Mouse (Mus musculus) brain, embryonic 14.5 days (tissue): Measurements from ENCODE around the gene Tubd1. TPM values are rescaled to one million over a fixed set of nuclear protein-coding genes. Genes with fewer than 3 reads are reported as not detected.
A peak's percentile ranks its signal among the peaks of the same experiment; 100 is the strongest.

Experiments
- DNase-seq: peaks from one replicate; pipeline ENCODE4 v3.0.0-alpha.2; 2011; ENCODE audit warnings: low read depth
- CTCF ChIP-seq: fragments of 200-500 bp; IDR thresholded peaks from 2 replicates; pipeline ENCODE4 v1.5.1; 2012; ENCODE audit warnings: inconsistent platforms, mild to moderate bottlenecking, moderate library complexity, borderline replicate concordance; ENCODE audit not compliant: insufficient read depth, insufficient read length; ENCODE audit errors: extremely low read depth
- POLR2A ChIP-seq: fragments of 200-500 bp; IDR thresholded peaks from 2 replicates; pipeline ENCODE4 v1.6.1; 2012; ENCODE audit warnings: mild to moderate bottlenecking, inconsistent platforms, borderline replicate concordance; ENCODE audit not compliant: poor library complexity, insufficient read depth, insufficient read length, severe bottlenecking; ENCODE audit errors: extremely low read depth
- polyA plus RNA-seq: library from polyadenylated mRNA; depleted of rRNA; stranded (reverse); fragments of >200 nt; gene quantifications from 2 replicates; pipeline ENCODE4 v1.2.3, GENCODE M21; 2012

The Tubd1 gene
- polyA plus RNA-seq, 1 experiment, result 4.4 TPM

DNA sequence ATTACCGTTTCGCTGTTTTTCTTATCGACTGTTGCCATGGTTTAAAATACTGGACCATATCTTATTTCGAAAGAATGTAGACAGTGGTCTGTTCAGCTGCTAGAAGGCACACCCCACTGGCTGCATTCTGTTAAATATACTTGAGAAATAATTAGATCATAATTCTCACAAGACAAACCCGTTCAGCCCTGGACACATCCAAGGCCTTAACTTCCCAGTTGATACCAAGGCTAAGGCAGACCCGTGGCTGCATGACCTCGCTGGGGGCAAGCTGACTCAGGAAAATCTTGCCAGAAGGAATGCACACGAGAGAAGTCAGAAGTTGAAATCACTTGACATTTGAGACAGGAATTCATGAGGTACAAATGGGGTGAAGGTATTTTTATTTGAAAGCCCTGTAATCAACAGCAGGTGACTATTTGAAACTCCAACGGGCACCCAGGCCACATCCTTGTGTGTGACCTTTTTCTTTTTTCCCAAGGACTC lies 25.5 kb downstream of the Tubd1 start:
- no peak for DNase-seq
- TF ChIP-seq CTCF (no peak), POLR2A (no peak)

DNA sequence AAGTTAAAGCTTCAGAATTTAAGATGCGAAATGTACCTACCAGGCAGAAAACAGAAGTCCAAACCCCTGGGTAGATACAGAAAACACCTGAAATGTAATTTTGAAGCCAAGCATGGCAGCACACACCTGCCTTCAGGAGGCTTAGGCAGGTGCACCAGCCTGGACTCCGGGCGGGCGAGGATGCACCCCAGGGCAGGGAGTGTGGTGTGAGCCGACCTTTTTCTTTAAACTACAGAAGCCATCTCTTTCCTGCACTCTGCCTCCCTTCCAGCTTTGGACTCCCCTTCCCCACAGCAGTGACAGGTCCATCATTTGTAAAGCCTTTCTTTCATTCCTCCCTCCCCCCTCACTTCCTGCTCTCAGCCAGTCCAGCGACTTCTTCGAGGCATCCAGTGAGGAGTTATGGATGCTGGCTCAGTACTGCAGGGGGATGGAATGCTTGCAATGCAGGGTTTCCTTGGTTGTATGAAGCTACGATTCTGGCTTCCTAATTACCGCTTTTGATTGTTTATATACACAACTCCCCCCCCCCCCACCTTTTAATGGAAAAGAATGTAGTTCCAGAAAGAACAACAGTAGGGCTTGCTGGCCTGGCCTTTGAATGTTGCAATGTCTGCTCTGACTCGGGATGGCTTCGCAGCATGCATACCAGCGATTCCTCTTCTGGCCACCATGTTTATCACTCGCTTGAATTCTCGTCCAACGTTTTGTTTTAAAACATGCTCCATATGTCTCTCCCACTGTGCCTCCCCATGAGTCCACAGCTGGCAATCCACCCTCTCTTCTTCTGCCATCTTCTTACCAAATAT lies 26.5 kb downstream of the Tubd1 start:
- DNase-seq, result peak; percentile 29

DNA sequence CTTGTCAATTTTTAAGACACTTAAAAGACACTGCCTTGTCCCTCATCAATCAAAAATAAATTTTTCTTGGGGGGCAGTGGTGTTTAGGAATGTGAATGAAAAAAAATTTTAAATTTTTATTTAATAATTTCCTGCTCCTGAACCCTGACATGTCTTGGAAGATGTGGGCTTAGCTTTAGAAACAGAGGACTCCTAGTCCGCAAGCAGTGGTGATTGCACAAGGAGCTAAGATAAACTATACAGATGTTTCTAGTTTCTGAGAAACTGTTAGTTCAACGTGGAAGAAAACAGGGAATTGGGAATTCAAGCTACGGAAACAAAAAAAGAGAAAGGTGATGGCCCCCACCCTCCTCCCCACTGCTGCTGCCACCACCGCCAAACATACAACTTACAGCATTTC lies 27.1 kb downstream of the Tubd1 start:
- no peak for DNase-seq
- TF ChIP-seq POLR2A (no peak), CTCF (no peak)

More for the DNA sequence above, 26.5 kb downstream of the Tubd1 start:
- TF ChIP-seq CTCF, result no peak

DNA sequence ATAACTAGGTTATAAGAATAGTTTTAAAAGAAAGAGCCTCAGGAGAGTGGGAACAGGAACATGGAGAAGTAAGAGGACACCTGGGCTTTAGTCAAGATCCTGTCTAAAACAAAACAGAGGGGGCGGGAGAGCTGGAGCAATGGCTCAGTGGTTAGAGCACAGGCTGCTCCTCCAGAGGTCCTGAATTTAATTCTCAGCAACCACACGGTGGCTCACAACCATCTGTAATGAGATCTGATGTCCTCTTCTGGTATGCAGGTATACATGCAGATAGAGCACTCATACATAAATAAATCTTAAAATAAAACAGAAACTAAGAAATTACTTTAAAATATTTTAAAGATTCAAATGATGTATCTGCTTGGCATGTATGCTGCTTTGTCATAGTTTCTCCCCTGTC lies 27.8 kb downstream of the Tubd1 start:
- no peak for TF ChIP-seq CTCF
- TF ChIP-seq POLR2A, result no peak

DNA sequence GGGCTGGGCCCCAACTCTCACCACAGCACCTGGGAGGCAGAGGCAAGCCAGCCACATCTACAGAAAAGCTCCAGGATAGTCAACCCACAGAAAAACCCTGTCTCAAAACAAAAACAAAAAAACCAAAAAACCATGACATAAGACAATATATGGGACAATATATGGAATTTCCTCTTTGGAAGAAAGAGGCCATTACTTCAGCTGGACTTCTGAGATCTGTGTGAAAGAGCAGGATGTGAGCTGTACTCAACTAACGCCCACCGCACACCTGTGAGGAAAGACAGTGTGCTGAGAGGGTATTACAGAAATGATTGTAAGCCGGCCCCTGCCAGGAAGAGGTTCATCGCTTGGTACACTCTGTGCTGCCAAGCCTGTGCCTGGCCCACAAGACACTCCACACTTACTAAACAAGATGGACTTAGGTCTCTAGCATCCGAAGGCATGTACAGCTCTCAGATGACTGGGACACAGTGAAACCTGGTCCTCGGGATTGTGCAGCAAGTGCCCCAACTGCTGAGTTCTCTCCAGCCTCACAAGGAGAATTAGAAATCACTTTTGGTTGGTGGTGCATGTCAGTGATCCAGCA lies 28.9 kb downstream of the Tubd1 start:
- TF ChIP-seq CTCF (no peak), POLR2A (no peak)

More for the DNA sequence above, 27.8 kb downstream of the Tubd1 start:
- DNase-seq, result no peak

DNA sequence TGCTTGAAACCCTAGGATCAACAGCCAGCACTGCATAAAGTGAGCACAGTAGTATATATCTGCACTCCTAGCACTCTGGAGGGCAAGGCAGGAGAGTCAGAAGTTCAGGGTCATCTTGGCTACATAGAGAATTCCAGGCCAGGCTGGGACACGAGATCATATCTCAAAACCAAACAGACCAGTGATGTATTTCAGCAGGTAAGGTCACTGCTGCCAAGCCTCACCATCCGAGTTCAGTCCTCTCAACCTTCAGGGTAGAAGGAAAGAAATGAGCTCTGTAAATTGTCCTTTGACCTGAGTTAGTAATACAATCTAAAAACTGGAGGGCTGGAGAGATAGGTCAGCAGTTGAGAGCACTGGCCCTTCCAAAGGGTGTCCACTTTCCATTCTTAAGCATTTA lies 29.6 kb downstream of the Tubd1 start:
- no peak for DNase-seq

More for the DNA sequence above, 28.9 kb downstream of the Tubd1 start:
- DNase-seq, result no peak

DNA sequence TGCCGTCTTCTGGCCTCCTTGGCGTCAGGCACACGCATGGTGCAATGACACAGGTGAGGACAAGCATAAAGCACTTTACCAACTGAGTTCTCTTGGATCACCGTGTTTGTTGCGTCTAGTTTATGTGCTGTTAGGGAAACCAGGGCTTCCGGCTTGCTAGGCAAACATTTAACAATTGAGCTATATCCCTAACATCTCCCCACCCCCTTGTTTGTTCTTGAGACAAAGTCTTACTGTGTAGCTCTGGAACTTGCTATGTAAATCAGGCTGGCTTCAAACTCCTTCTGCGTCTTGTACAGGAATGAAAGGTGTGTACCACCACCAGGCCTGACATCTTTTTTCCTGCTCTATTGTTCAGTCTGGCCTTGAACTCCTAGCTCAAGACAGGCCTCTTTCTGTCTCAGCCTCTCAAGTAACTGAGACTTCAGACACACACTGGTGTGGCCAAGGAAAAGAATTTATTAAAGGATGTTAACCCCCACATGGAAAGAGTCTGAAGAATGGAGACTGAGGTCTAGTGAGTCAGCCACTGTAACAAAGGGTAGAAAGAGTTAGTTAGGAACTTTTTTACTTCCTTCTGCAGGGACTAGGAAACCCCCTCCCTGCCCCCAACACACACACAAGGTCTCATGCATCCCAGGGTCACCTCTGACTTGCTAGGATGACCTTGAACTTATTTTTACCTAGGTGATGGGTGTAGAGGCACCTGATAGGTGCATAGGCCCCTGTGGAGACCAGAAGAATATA lies 31.0 kb downstream of the Tubd1 start:
- DNase-seq, result no peak
- no peak for TF ChIP-seq CTCF
- no peak for TF ChIP-seq POLR2A

More for the DNA sequence above, 29.6 kb downstream of the Tubd1 start:
- TF ChIP-seq POLR2A (no peak), CTCF (no peak)

DNA sequence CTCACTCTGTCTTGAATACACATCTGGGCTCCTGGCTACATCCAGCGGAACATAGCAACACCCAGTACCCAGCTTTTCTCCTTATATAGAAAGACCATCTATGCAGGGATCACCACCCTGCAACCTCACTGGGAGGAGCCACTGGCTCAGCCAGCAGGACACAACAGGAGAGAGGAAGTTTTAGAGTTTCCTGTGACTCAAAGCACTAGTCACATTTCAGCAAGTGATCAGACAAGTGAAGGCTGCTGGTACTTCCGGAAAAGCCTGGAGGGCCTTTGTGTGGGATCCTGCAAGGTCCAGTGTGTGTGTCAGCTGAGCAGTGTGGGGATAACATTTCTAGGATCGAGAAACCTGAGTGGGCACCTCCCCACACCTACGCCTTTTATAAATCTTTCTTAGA lies 32.4 kb downstream of the Tubd1 start:
- peak; percentile 4 for DNase-seq
- TF ChIP-seq CTCF (no peak), POLR2A (no peak)

DNA sequence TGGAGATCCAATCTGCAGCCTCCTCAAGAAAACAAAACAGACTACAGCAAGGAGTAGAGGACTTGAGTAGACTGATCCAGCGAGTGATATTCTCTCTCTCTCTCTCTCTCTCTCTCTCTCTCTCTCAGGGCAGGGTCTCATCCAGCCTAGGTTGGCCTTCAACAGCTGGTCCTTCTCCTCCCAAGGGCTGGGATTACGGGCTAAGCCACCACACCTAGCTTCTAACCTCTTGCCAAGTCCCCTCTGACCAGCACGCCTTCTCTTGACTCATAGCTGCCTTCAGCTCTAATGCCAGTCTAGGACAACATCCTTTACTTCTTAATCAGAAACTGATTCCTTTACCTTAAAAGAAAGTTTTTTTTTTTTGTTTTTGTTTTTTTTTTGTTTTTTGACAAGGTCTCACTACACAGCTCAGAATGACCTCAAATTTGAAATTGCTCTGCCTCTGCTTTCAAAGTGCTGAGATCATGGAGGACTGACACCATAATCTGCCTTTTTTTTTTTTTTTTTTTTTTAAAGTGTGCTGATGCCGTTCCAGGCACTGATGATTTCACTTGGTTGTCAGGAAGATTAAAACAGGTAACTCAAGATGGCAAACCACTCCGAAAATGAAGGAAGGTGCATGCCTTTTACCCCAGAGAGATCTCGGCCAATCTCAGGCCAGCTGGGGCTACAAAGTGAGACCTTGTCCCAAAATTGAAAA lies 33.5 kb downstream of the Tubd1 start:
- no peak for DNase-seq
- no peak for TF ChIP-seq POLR2A
- no peak for TF ChIP-seq CTCF

DNA sequence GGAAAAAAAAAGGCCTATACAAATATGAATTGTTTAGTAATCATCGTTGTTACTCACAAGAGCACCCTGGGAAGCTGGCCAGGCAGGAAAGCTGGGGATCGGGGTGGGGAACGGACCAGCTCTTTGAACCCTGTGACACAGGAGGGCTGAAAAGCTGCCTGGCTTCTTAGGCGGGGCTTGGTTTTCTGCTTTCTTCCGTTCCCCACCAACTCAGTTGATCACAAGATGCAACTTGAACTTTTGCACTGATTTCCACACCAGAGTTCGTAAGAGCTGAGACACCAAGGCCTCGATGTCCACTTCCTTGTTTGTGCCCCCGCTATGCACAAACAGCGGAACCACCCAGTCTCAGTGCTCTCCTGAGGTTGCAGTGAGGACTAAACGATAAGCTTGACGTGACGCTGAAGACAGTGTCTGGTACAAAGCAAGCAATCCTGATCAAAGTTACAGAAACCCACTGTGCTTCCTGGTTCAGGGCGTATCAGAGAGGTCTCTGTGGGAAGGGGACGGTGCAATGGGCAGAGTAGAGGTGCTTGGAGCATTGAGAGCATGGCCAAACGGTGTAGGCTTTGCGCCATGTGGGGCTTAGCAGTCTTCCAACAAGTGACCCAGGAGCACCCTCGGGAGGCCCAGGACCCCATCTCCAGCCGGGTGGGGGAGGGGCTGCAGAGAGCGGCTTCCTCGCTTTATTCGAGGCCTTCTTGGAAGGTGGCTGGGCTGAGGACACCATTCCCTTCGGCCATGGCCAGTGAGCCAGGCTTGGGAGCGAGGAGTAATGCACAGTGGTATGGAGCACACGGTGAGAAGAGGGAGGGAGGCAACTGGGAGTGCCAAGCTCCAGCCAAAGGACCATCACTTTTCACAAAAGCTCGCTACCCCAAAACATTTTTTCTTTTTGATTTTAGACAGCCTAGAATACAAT lies 34.3 kb downstream of the Tubd1 start:
- DNase-seq, result no peak
- TF ChIP-seq CTCF (no peak), POLR2A (no peak)

DNA sequence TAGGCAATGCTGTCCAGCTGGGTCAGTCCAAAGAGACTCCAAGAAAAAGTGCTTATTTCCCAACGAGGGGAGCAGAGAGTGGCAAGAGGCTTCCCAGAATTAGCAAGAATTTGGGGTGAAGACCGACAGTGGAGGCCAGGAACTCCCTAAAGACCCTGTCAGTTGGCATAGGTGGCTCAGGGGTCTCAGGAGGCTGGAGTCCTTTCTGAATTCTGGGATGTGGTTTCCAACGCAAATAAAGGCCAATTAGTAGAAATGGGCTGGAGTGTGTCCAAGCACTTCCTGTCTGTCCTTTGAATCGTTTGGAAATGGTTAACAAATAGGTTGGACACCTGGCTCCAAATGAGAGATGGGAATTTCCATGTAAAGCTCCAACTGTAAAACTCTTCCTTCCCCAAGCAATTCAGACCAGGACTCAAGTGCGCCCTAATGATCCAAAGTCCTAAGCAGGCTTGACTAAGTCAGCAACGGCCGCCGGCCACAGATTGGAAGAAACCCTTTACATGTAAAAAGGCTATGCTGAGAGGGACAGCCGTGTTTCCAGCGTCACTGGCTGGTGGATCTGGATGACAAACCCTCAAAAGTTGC lies 35.0 kb downstream of the Tubd1 start:
- TF ChIP-seq POLR2A (no peak), CTCF (no peak)
- DNase-seq, result peak; percentile 23
